Comparison of ENCODE assay signal across 18 mouse cellular contexts in genomic region chr7:130823992-130824391, GRCm38 (mm10). TPM values are rescaled to one million over a fixed set of nuclear protein-coding genes. Genes with fewer than 3 reads are reported as not detected.
"Had no signal": no experiment of that assay in that cellular context is flagged by ENCODE, and none has a peak within 500 bp of the region (broad histone marks: within the 10 kb centered on the region; RNA-seq: fewer than 3 reads in every experiment).

No protein-coding gene starts in this region.

- H3K9me3 ChIP-seq: kidney, embryonic 15.5 days; liver, embryonic 13.5 days had no signal

- H3K27ac ChIP-seq: kidney, embryonic 15.5 days; left cerebral cortex, adult 2 months; liver, embryonic 13.5 days had no signal

- H3K4me3 ChIP-seq: kidney, embryonic 15.5 days; left cerebral cortex, adult 2 months; liver, embryonic 13.5 days had no signal

- H3K4me1 ChIP-seq: liver, embryonic 13.5 days had no signal

- H3K4me2 ChIP-seq: kidney, embryonic 15.5 days; liver, embryonic 13.5 days; lung, embryonic 14.5 days; midbrain, embryonic 11.5 days had no signal

- DNase-seq: kidney, adult 8-10 months; kidney, postnatal 10 days; kidney, postnatal 36 days; layer of hippocampus, postnatal 36 days; liver, embryonic 13.5 days; lung, embryonic 14.5 days; lung, postnatal 4 days; midbrain, embryonic 14.5 days; thymus, adult 18-20 months; thymus, postnatal 36 days had no signal

- H3K9ac ChIP-seq: kidney, embryonic 15.5 days; liver, embryonic 13.5 days; lung, embryonic 14.5 days had no signal

- H3K36me3 ChIP-seq: kidney, embryonic 15.5 days; liver, embryonic 13.5 days had no signal

RNA-seq across cellular contexts. Expression of gene Btbd16, which starts 50.1 kb away (rescaled TPM):
- total RNA-seq: liver, adult 2 months; midbrain, postnatal 0 days had no signal
- polyA plus RNA-seq: kidney, embryonic 15.5 days; limb, embryonic 11.5 days; liver, embryonic 13.5 days; lung, embryonic 14.5 days; midbrain, embryonic 11.5 days; midbrain, embryonic 14.5 days; neural tube, embryonic 11.5 days; neural tube, embryonic 14.5 days had no signal
